Mouse (Mus musculus) liver, embryonic 16.5 days (tissue): ENCODE results near the gene Cbfa2t3. TPM values are rescaled to one million over a fixed set of nuclear protein-coding genes. Genes with fewer than 3 reads are reported as not detected.

Experiments used
- ATAC-seq: fragments of 200-750 bp; cut with Nextera tagmentation; 2 replicates; pipeline ENCODE4 v1.8.0; 2017; ENCODE audit warnings: low read depth, mild to moderate bottlenecking, moderate number of reproducible peaks, moderate library complexity
- H3K27ac ChIP-seq: fragments of 300-500 bp; sonication (generic); 2 replicates; pipeline ENCODE4 v1.5.1; 2014; ENCODE audit warnings: mild to moderate bottlenecking, low read length
- H3K27me3 ChIP-seq: fragments of 300-500 bp; sonication (generic); 2 replicates; pipeline ENCODE4 v1.6.1; 2014; ENCODE audit warnings: low read depth, low read length, mixed read lengths; ENCODE audit not compliant: control insufficient read depth, insufficient read depth
- H3K36me3 ChIP-seq: fragments of 300-500 bp; sonication (generic); 2 replicates; pipeline ENCODE4 v1.6.1; 2014; ENCODE audit warnings: mild to moderate bottlenecking; ENCODE audit not compliant: control insufficient read depth, insufficient read depth
- H3K4me1 ChIP-seq: fragments of 300-500 bp; sonication (generic); 2 replicates; pipeline ENCODE4 v1.6.1; 2014; ENCODE audit warnings: low read depth, low read length, mixed read lengths; ENCODE audit not compliant: control insufficient read depth
- H3K4me2 ChIP-seq: fragments of 300-500 bp; sonication (generic); 2 replicates; pipeline ENCODE4 v1.6.1; 2014; ENCODE audit warnings: low read depth, low read length, mixed read lengths
- H3K4me3 ChIP-seq: fragments of 300-500 bp; sonication (generic); 2 replicates; pipeline ENCODE4 v1.5.1; 2014; ENCODE audit warnings: low read depth, mild to moderate bottlenecking, low read length
- H3K9ac ChIP-seq: fragments of 300-500 bp; sonication (generic); 2 replicates; pipeline ENCODE4 v1.6.1; 2014; ENCODE audit warnings: low read depth, low read length
- H3K9me3 ChIP-seq: fragments of 300-500 bp; sonication (generic); replicated peaks from 2 replicates; pipeline ENCODE4 v1.6.1; 2016; ENCODE audit warnings: low read length; ENCODE audit not compliant: control insufficient read depth
- WGBS: fragments of 180-500 bp; shearing (Covaris S2); extraction: QIAGEN DNeasy Blood & Tissue Kit; methylation state at CpG from one replicate; pipeline ENCODE4 v1.1.7; 2014; ENCODE audit not compliant: insufficient replicate concordance; 5-methylcytosine and 5-hydroxymethylcytosine counted together
- polyA plus RNA-seq: library from polyadenylated mRNA; unstranded; fragments of >200 nt; fragmentation: Nextera tagmentation; extraction: Ambion mirVana; gene quantifications from 2 replicates; pipeline ENCODE4 v1.2.1, GENCODE M21; 2015

The Cbfa2t3 gene
- polyA plus RNA-seq: 3.1 and 3.3 TPM in 2 replicates

DNA sequence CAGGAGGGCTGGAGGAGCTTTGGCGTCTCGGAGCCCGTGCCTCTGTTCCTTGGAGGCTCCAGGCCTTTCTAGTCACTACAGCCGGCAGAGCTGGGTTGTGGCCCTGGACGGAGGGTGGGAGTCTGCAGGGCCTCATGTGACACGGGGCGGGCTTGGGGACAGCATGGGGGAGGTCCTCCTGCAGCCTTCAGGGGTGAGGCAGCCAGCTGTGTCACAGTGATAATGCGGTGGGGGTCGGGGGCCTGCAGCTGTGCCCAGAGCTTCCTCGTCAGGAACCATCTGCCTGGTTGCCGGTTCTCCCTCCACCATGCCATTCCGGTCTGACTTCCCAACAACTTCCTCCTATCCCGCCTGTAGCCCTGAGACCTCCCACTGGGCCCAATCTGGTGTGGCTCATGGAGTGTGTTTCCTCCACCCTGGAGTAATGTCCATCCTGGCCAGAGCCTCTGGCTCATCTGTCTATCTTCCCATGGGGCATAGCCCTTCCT lies at the start of gene Cbfa2t3:
Gene Cbfa2t3, minus strand, starts transcription at position 105 of the 488 bp plus-strand sequence.
- Histone ChIP-seq H3K36me3 (no peaks in the 10 kb centered on the region), H3K4me2 (peak within 1 kb of the TSS; percentile 64), H3K4me3 (peak within 1 kb of the TSS; percentile 58), H3K9me3 (no peaks in the 10 kb centered on the region), H3K27me3 (no peaks in the 10 kb centered on the region), H3K9ac (peak within 1 kb of the TSS; percentile 56), H3K4me1 (peaks cover 89% of the 10 kb centered on the region), H3K27ac (peak within 1 kb of the TSS; percentile 57)
- WGBS: 8% methylated on average over 13 of the region's 13 CpGs
- ATAC-seq: peak; percentile 69

DNA sequence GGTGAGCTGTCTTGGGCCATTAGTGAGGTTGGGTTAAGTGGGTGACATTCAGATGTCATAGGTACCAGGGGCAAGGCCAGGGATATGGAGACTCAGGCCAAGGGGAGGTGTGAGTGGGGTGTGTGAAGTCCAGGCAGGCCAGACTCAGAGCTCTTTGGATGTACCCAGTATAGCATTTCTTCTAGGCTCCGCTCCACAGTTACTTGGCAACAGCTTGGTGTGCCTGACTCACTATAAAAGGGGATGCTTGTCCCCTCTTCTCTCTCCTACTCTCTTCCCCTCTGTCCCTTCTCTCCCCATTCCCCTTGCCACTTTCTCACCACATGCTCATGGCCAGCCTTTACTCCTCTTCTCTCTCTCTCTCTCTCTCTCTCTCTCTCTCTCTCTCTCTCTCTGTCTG lies 48.9 kb upstream of the Cbfa2t3 start:
- Histone ChIP-seq H3K9ac (no peak overlapping the region), H3K27me3 (peaks cover 36% of the 10 kb centered on the region), H3K4me3 (no peak overlapping the region), H3K4me1 (no peaks in the 10 kb centered on the region), H3K9me3 (no peaks in the 10 kb centered on the region), H3K36me3 (no peaks in the 10 kb centered on the region), H3K27ac (no peak overlapping the region), H3K4me2 (no peak overlapping the region)
- ATAC-seq: no peak
- 89% methylated on average over 1 of the region's 1 CpGs for WGBS

DNA sequence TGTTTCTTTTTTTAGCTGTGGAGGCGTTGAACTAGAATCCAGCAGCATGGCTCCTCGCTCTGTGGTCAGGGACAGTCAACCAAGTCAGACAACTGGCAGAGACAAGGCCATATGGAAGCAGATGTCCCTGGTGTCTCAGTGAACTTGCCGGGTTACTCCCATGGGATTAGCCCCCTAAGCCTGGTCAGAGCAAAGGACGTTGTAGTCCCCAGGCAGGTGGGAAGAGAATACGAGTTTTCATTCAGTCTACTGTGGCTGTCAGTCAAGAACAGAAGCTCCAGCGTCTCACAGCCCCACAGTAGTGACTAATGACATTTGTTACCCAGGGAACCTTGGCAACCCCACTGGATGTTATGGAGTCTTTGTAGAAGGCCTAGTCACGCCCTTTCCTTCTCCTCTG lies 47.5 kb upstream of the Cbfa2t3 start:
- Histone ChIP-seq H3K27ac (no peak overlapping the region), H3K36me3 (no peaks in the 10 kb centered on the region), H3K27me3 (peaks cover 46% of the 10 kb centered on the region), H3K4me2 (no peak overlapping the region), H3K4me3 (no peak overlapping the region), H3K4me1 (no peaks in the 10 kb centered on the region), H3K9me3 (no peaks in the 10 kb centered on the region), H3K9ac (no peak overlapping the region)
- no peak for ATAC-seq
- WGBS: 42% methylated on average over 7 of the region's 7 CpGs

DNA sequence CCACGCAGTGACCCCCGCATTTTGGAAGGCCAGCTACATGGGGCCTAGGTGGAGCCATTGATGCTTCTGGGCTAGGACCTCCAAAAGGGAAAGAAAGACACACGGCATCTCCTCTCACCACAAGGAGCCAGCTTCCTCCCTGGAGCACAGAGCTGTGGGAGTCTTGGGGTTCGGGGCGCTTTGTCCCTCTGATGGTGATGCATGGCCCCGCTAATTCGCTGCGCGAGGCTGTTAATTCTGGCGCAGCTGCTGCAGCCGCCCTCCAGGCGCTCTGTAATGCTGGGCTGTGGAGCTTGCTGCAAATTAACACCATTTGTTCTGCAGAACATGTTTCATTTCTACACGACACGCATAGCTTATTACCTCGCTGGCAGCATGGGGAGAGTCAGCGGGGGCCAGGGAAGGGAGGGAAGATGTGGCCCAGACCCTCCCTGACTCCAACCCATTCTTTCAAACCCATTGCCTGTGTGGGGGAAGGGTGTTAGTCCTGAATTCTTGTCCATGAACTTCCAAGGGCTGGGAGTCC lies 46.9 kb upstream of the Cbfa2t3 start:
- H3K4me3 ChIP-seq: no peak overlapping the region
- H3K36me3 ChIP-seq: no peaks in the 10 kb centered on the region
- no peaks in the 10 kb centered on the region for H3K4me1 ChIP-seq
- H3K9ac ChIP-seq: no peak overlapping the region
- H3K9me3 ChIP-seq: no peaks in the 10 kb centered on the region
- WGBS: 59% methylated on average over 16 of the region's 16 CpGs
- H3K27ac ChIP-seq: no peak overlapping the region
- no peak for ATAC-seq
- no peak overlapping the region for H3K4me2 ChIP-seq
- peaks cover 46% of the 10 kb centered on the region for H3K27me3 ChIP-seq

DNA sequence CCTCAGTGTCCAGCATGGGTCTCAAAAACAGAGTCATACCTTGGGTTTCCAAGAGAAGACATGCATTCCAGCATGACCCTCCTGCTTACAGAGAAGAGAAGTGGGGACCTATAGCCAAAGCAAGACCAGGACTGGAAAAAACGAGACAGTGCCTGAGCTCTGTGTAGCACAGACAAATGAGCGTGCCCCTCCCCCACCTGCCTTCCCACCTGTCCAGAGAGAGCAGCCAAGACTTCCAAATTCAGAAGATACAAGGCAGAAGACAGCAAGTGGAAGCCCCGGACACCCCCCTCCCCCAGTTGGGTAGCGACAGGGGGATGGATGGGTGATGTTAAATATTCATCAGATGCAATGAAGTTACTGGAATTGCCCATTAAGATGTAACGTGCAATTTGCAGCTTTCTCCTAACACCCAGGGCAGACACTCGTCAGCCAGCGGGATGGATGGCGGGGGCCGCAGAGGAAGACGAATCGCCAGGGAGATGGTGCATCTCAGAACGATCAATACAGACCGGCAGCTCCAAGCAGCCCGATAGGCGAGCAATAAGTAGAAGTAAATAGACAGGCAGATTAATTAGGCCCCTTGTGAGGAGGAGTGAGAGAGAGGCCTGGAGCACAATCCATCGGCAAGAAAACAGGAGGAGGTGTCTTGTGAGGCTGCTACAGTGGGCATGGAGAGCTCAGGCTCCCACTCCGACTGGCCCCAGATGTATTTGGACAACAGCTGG lies 46.3 kb upstream of the Cbfa2t3 start:
- 51% methylated on average over 17 of the region's 17 CpGs for WGBS
- Histone ChIP-seq H3K27me3 (peaks cover 47% of the 10 kb centered on the region), H3K9me3 (no peaks in the 10 kb centered on the region), H3K4me2 (no peak overlapping the region), H3K4me3 (no peak overlapping the region), H3K36me3 (no peaks in the 10 kb centered on the region), H3K4me1 (no peaks in the 10 kb centered on the region), H3K27ac (no peak overlapping the region), H3K9ac (no peak overlapping the region)
- no peak for ATAC-seq

DNA sequence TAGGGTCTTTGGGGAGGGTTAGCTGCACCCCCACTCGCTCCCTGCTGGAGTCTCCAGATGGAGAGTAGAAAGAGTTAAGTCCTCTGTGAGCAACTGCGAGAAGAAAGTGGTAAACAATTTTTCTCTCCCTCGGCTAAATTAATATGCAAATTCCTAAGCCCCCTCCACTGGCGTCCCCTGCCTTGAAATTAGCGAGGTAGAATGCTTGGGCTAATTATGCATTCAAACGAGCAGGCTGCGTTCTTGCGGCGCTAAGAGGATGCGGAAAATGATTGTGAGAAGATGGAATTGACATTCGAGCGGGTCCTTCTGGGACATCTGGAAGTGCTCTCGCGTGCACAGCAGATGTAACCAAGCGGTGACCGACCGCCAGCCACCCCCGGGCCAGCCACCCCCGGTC lies 43.6 kb upstream of the Cbfa2t3 start:
- Histone ChIP-seq H3K4me2 (no peak overlapping the region), H3K9ac (no peak overlapping the region), H3K27me3 (peaks cover 47% of the 10 kb centered on the region), H3K36me3 (no peaks in the 10 kb centered on the region), H3K9me3 (no peaks in the 10 kb centered on the region), H3K27ac (no peak overlapping the region), H3K4me1 (no peaks in the 10 kb centered on the region), H3K4me3 (no peak overlapping the region)
- 43% methylated on average over 19 of the region's 19 CpGs for WGBS
- ATAC-seq: no peak

DNA sequence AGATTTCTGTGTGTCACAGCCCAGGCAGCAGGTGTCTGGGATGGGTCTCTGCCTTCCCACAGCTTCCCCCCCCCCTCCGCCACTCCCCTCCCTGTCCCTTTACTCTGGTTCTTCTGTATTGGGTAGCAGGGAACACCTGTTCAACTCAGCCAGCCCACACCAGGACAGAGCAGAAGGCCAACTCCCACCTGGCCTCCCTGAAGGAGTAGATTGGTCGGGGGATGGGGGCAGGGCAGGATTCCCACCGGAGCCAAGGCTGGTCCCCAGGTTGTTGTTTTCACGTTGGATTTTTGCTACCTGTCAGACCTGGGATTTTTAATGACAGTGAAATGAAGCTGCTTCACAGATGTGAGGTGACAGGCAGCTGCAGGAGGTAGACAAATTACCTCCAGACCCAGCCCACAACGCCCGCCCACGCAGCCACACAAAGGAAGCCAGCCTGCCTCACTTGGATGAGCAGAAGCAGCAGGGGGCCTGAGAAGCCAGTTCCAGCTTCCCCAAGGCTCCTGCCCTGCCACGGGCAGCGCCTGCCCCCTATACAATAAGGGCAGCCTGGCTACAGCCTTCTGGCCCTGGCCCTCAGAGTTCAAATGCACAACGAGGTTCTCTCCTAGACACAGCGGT lies 40.3 kb upstream of the Cbfa2t3 start:
- Histone ChIP-seq H3K27me3 (peaks cover 37% of the 10 kb centered on the region), H3K4me1 (peaks cover 25% of the 10 kb centered on the region)

DNA sequence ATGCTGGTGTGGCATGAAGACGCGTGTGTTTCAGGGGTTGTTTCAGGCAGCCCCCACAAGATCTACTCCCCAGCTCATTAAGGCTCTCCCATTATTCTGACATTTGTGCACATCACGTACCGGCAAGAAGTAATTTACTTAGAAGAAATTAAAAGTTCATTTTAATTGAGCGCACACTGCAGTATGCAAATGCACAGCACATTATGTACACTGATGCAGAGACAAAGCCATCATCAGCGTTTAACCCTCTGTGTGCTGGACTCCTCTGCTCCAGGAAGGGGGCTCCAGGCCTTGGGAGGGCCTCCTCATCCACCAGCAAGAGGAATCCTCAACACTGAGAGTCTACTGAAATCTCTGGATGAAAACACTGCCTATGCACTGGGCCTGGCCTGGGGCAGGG lies 39.0 kb upstream of the Cbfa2t3 start:
- Histone ChIP-seq H3K27me3 (peaks cover 32% of the 10 kb centered on the region), H3K4me3 (no peak overlapping the region), H3K4me1 (peaks cover 25% of the 10 kb centered on the region), H3K27ac (no peak overlapping the region), H3K9me3 (no peaks in the 10 kb centered on the region), H3K4me2 (no peak overlapping the region), H3K9ac (no peak overlapping the region), H3K36me3 (no peaks in the 10 kb centered on the region)
- WGBS: 79% methylated on average over 6 of the region's 6 CpGs
- ATAC-seq: no peak

More for the DNA sequence above, 40.3 kb upstream of the Cbfa2t3 start:
- Histone ChIP-seq H3K9me3 (no peaks in the 10 kb centered on the region), H3K4me2 (no peak overlapping the region), H3K36me3 (no peaks in the 10 kb centered on the region), H3K27ac (no peak overlapping the region), H3K9ac (no peak overlapping the region), H3K4me3 (no peak overlapping the region)
- WGBS: 23% methylated on average over 11 of the region's 11 CpGs
- no peak for ATAC-seq

DNA sequence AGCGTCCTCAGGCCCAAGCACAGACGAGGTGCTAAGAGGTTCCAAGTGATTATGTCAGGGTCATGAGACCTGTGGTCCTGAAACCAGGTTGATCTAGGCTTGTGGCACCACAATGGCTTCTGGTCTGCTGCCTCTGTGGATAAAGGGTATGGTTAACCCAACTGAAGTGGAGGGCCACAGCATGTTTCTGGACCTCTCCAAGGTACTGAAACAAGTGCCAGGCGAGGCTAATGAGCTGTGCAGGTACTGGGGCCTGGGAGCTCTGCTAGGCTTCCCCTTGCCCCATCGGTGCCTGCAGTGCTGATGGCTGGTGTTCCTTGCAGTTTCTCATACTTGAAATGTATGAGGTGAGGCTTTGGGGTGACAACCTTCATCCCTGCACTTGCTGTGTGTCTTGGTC lies 38.2 kb upstream of the Cbfa2t3 start:
- no peak overlapping the region for H3K9ac ChIP-seq
- H3K9me3 ChIP-seq: no peaks in the 10 kb centered on the region
- peaks cover 31% of the 10 kb centered on the region for H3K27me3 ChIP-seq

More for the DNA sequence above, 38.2 kb upstream of the Cbfa2t3 start:
- peaks cover 25% of the 10 kb centered on the region for H3K4me1 ChIP-seq
- no peak overlapping the region for H3K4me3 ChIP-seq
- ATAC-seq: no peak
- 36% methylated on average over 4 of the region's 4 CpGs for WGBS
- H3K27ac ChIP-seq: no peak overlapping the region
- H3K36me3 ChIP-seq: no peaks in the 10 kb centered on the region
- H3K4me2 ChIP-seq: no peak overlapping the region
